Mouse (Mus musculus) lung, embryonic 16.5 days (tissue): ENCODE measurements around the gene Ptpru. TPM values are rescaled to one million over a fixed set of nuclear protein-coding genes. Genes with fewer than 3 reads are reported as not detected.
A peak's percentile ranks its signal among the peaks of the same experiment; 100 is the strongest.

Source experiments
- ATAC-seq: fragments of 200-750 bp; cut with Nextera tagmentation; 2 replicates; pipeline ENCODE4 v1.8.0; 2017; ENCODE audit warnings: low read depth, mild to moderate bottlenecking, moderate library complexity
- H3K27ac ChIP-seq: fragments of 300-500 bp; sonication (generic); 2 replicates; pipeline ENCODE4 v1.5.1; 2014; ENCODE audit warnings: mild to moderate bottlenecking, control low read depth, low read length
- H3K27me3 ChIP-seq: fragments of 300-500 bp; sonication (generic); 2 replicates; pipeline ENCODE4 v1.6.1; 2014; ENCODE audit warnings: low read depth, low read length, mixed read lengths; ENCODE audit not compliant: control insufficient read depth, insufficient read depth
- H3K36me3 ChIP-seq: fragments of 300-500 bp; sonication (generic); 2 replicates; pipeline ENCODE4 v1.6.1; 2014; ENCODE audit warnings: low read length; ENCODE audit not compliant: control insufficient read depth, insufficient read depth
- H3K4me1 ChIP-seq: fragments of 300-500 bp; sonication (generic); replicated peaks from 2 replicates; pipeline ENCODE4 v1.6.1; 2014; ENCODE audit warnings: low read length, mixed read lengths; ENCODE audit not compliant: control insufficient read depth, insufficient read depth
- H3K4me2 ChIP-seq: fragments of 300-500 bp; sonication (generic); 2 replicates; pipeline ENCODE4 v1.6.1; 2014; ENCODE audit warnings: low read depth, low read length, control low read depth
- H3K4me3 ChIP-seq: fragments of 300-500 bp; sonication (generic); 2 replicates; pipeline ENCODE4 v1.5.1; 2014; ENCODE audit warnings: mild to moderate bottlenecking, low read length, control low read depth
- H3K9ac ChIP-seq: fragments of 300-500 bp; sonication (generic); 2 replicates; pipeline ENCODE4 v1.6.1; 2014; ENCODE audit warnings: low read length, control low read depth
- H3K9me3 ChIP-seq: fragments of 300-500 bp; sonication (generic); 2 replicates; pipeline ENCODE4 v1.6.1; 2016; ENCODE audit warnings: low read length; ENCODE audit not compliant: control insufficient read depth
- WGBS: fragments of 180-500 bp; shearing (Covaris S2); extraction: QIAGEN DNeasy Blood & Tissue Kit; methylation state at CpG from one replicate; pipeline ENCODE4 v1.1.7; 2014; 5-methylcytosine and 5-hydroxymethylcytosine counted together
- polyA plus RNA-seq: library from polyadenylated mRNA; unstranded; fragments of >200 nt; fragmentation: Nextera tagmentation; extraction: Ambion mirVana; gene quantifications from 2 replicates; pipeline ENCODE4 v1.2.1, GENCODE M21; 2015

The Ptpru gene
- 14.1 and 14.6 TPM in 2 replicates for polyA plus RNA-seq

GRCm38 (mm10) chr4:131837872-131838524, at the start of gene Ptpru:
TSS of gene Ptpru (minus strand) at chr4:131838288.
- under 1% methylated on average over 68 of the region's 72 CpGs for WGBS
- peak within 1 kb of the TSS; percentile 73 for H3K9ac ChIP-seq
- H3K4me2 ChIP-seq: peak within 1 kb of the TSS; percentile 84
- no peaks in the 10 kb centered on the region for H3K36me3 ChIP-seq
- peaks cover 11% of the 10 kb centered on the region for H3K4me1 ChIP-seq
- H3K9me3 ChIP-seq: no peaks in the 10 kb centered on the region
- ATAC-seq: peak; percentile 89
- peaks cover 17% of the 10 kb centered on the region for H3K27me3 ChIP-seq
- H3K27ac ChIP-seq: no peak within 1 kb of the TSS
- peak within 1 kb of the TSS; percentile 60 for H3K4me3 ChIP-seq

DNA sequence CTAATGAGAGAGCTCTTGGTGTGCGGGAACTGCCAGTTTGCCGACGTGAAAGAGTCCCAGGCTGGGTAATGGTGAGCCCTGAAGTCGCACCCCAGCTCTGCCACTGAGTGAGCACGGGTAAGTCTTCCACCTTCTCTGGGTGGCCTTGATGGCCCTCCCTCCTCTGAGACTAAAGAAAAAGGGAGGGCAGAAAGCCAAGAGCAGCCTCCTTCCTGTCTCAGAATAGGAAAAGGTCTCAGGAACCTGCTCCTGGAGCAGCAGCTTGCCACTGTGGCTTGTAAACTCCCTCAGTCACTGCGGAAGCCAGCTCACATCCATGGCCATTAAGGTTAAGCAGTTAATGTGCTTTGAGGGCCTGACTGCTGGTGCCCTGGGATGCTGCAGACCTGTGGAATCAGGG, 47.3 kb upstream of the Ptpru start:
- ATAC-seq: no peak
- peaks cover 12% of the 10 kb centered on the region for H3K4me1 ChIP-seq
- no peak overlapping the region for H3K27ac ChIP-seq
- peaks cover 6% of the 10 kb centered on the region; the same call in 1 of the 2 replicates for H3K36me3 ChIP-seq
- H3K27me3 ChIP-seq: no peaks in the 10 kb centered on the region
- no peak overlapping the region for H3K9ac ChIP-seq
- no peak overlapping the region for H3K4me2 ChIP-seq
- no peaks in the 10 kb centered on the region for H3K9me3 ChIP-seq
- 71% methylated on average over 6 of the region's 6 CpGs for whole genome bisulfite sequencing
- no peak overlapping the region for H3K4me3 ChIP-seq

GRCm38 (mm10) chr4:131883571-131883970, 45.5 kb upstream of the Ptpru start:
- Histone ChIP-seq H3K9ac (no peak overlapping the region), H3K4me1 (peaks cover 20% of the 10 kb centered on the region), H3K27ac (no peak overlapping the region), H3K27me3 (no peaks in the 10 kb centered on the region), H3K4me2 (no peak overlapping the region), H3K9me3 (no peaks in the 10 kb centered on the region), H3K36me3 (peaks cover 6% of the 10 kb centered on the region; the same call in 1 of the 2 replicates), H3K4me3 (no peak overlapping the region)
- ATAC-seq: no peak
- 51% methylated on average over 6 of the region's 6 CpGs for WGBS

DNA sequence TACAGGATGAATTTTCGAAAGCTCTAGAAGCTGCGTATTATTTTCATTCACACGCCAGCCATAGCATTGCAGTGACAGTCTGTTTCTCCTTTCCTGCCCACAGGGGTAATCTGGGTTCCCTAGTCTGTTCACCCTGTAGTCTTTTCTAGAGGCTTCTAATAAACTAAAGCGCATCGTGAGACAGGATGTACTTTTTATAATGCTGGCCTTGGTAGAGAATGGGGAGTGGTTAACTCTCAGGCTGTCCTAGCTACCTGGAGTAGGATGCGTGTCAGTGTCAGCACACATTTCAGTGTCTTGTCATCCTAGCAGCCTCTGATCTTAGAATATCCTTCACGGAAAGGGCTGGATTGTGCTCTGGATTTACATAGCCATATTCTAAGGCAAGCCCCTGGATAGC, 43.2 kb upstream of the Ptpru start:
- H3K27ac ChIP-seq: no peak overlapping the region
- no peak overlapping the region for H3K9ac ChIP-seq
- no peaks in the 10 kb centered on the region for H3K27me3 ChIP-seq
- no peak overlapping the region for H3K4me2 ChIP-seq
- peaks cover 6% of the 10 kb centered on the region; the same call in 1 of the 2 replicates for H3K36me3 ChIP-seq
- ATAC-seq: no peak
- peaks cover 38% of the 10 kb centered on the region for H3K4me1 ChIP-seq
- H3K4me3 ChIP-seq: no peak overlapping the region
- H3K9me3 ChIP-seq: no peaks in the 10 kb centered on the region
- WGBS: 71% methylated on average over 7 of the region's 7 CpGs

DNA sequence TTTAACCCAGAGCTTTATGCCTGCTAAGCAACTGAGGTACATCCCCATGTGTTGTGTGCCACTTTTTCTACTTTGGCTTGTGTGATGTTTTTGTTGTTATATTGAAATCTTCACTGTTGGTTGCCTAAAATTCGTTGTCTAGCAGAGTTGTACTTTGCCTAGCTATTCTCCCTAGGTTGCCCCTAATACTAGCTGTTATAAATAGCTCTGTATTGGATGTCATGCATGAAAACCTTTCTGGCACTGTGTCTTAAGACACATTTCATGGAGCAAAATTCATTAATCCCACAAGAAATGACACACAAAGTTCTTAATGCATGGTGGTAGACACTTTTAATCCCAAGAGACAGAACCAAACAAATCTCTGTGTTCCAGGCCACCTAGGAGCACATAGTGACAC, 41.6 kb upstream of the Ptpru start:
- Histone ChIP-seq H3K9me3 (no peaks in the 10 kb centered on the region), H3K36me3 (no peaks in the 10 kb centered on the region), H3K9ac (no peak overlapping the region), H3K4me2 (no peak overlapping the region), H3K4me3 (no peak overlapping the region), H3K27me3 (no peaks in the 10 kb centered on the region), H3K4me1 (peaks cover 52% of the 10 kb centered on the region), H3K27ac (no peak overlapping the region; the same call in 1 of the 2 replicates)
- ATAC-seq: no peak
- WGBS: 74% methylated on average over 1 of the region's 1 CpGs

GRCm38 (mm10) chr4:131876836-131877235, 38.7 kb upstream of the Ptpru start:
- Histone ChIP-seq H3K27ac (no peak overlapping the region), H3K9ac (no peak overlapping the region), H3K36me3 (no peaks in the 10 kb centered on the region), H3K4me1 (peaks cover 48% of the 10 kb centered on the region), H3K4me3 (no peak overlapping the region), H3K9me3 (no peaks in the 10 kb centered on the region), H3K4me2 (no peak overlapping the region), H3K27me3 (no peaks in the 10 kb centered on the region)
- ATAC-seq: no peak
- 49% methylated on average over 2 of the region's 2 CpGs for WGBS

DNA sequence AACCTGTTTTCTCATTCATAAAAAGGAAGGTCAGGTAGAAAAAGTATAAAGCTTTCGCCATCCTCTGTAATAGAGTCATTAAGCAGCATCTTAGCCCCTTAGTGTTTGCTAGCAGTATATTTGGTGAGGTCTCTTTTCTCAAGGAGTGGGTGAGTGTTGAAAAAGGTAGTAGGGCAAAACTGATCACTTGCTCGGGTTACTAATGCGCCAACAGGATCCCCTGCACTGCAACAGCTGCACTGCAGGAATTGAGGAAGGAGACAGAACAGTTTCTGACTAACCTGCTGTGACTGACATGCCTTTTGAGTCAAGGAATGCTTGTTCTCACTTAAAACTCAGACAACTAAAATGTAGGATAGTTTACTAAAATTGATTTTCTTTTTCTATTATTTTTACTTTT, 37.2 kb upstream of the Ptpru start:
- peak overlapping the region; percentile 98 for H3K9ac ChIP-seq
- WGBS: 26% methylated on average over 3 of the region's 3 CpGs
- no peak for ATAC-seq
- H3K36me3 ChIP-seq: no peaks in the 10 kb centered on the region
- no peaks in the 10 kb centered on the region for H3K9me3 ChIP-seq
- H3K27ac ChIP-seq: no peak overlapping the region
- H3K4me2 ChIP-seq: peak overlapping the region; percentile 91
- no peaks in the 10 kb centered on the region for H3K27me3 ChIP-seq
- H3K4me3 ChIP-seq: peak overlapping the region; percentile 74
- H3K4me1 ChIP-seq: peaks cover 40% of the 10 kb centered on the region

- 2% methylated on average over 11 of the region's 11 CpGs for WGBS
These were observed 36.5 kb upstream of the Ptpru start for GRCm38 (mm10) chr4:131874567-131874966.

GRCm38 (mm10) chr4:131874169-131874536, 36.1 kb upstream of the Ptpru start:
- Histone ChIP-seq H3K4me2 (peak overlapping the region; percentile 91), H3K27me3 (no peaks in the 10 kb centered on the region), H3K9ac (peak overlapping the region; percentile 98), H3K36me3 (no peaks in the 10 kb centered on the region), H3K9me3 (no peaks in the 10 kb centered on the region), H3K27ac (peak overlapping the region; percentile 97), H3K4me3 (peak overlapping the region; percentile 74), H3K4me1 (peaks cover 32% of the 10 kb centered on the region)
- under 1% methylated on average over 20 of the region's 20 CpGs for WGBS
- ATAC-seq: no peak; the same call in 1 of the 2 replicates

More at GRCm38 (mm10) chr4:131874567-131874966, 36.5 kb upstream of the Ptpru start:
- no peak for ATAC-seq
- H3K4me2 ChIP-seq: peak overlapping the region; percentile 91
- peak overlapping the region; percentile 74 for H3K4me3 ChIP-seq
- H3K4me1 ChIP-seq: peaks cover 35% of the 10 kb centered on the region
- H3K27me3 ChIP-seq: no peaks in the 10 kb centered on the region
- H3K9ac ChIP-seq: peak overlapping the region; percentile 98
- H3K27ac ChIP-seq: peak overlapping the region; percentile 97
- no peaks in the 10 kb centered on the region for H3K36me3 ChIP-seq
- H3K9me3 ChIP-seq: no peaks in the 10 kb centered on the region
